8 mouse cellular contexts compared by ENCODE assay signal in the genomic region with DNA sequence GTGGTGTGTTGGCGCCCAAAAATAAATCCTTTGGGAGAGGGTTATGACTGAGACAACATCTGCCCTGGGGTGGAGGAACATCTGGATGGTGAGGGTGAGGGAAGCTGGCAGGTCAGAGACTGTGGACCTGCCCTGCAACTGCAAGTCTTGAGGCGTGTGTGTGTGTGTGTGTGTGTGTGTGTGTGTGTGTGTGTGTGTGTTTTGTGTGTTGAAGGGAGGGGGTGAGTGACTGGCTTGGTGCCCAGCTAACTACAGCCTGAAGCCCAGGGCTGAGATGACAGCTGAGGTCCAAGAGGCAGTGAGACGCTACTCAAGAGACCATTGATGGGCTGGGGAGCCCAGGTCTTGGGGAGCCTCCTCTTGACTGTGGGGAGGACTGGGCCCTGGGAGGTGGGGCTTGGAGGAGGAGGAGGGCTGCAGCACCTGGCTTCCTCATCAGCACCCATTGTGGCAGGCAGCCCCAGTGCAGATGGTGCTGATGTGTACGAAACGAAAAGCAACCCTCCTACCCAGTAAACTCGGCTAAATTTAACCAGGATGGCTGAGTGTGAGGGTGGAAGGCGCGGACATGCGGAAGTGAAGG.
DNase-seq lines count a peak whose midpoint lies in the region; ATAC-seq lines count a peak whose summit lies in the region.

No protein-coding gene starts in this region.

- H3K27me3 ChIP-seq in embryonic facial prominence, embryonic 14.5 days (replicated peaks; ENCODE audit: control insufficient read depth, insufficient read depth, low read length), result no peaks in the 10 kb centered on the region
- H3K27me3 ChIP-seq in embryonic facial prominence, embryonic 10.5 days (replicated peaks; ENCODE audit: low read depth, poor library complexity, severe bottlenecking), result no peaks in the 10 kb centered on the region

- peak; percentile 45; the same call in 1 of the 2 replicates for ATAC-seq in embryonic facial prominence, embryonic 14.5 days (ENCODE audit: low read depth)
- ATAC-seq in monocyte, adult 5-6 weeks (replicated peaks; ENCODE audit: insufficient number of reproducible peaks, low FRiP score, low TSS enrichment, poor library complexity, severe bottlenecking), result peak; percentile 30; the same call in 1 of the 2 replicates

- H3K4me1 ChIP-seq in embryonic facial prominence, embryonic 14.5 days (ENCODE audit: control insufficient read depth, insufficient read depth, low read length), result peaks cover 3% of the 10 kb centered on the region; the same call in 1 of the 2 replicates
- H3K4me1 ChIP-seq in embryonic facial prominence, embryonic 10.5 days, result peaks cover 3% of the 10 kb centered on the region; the same call in 1 of the 2 replicates
- H3K4me1 ChIP-seq in brown adipose tissue, adult 24 weeks (ENCODE audit: control insufficient read depth, insufficient read depth, insufficient read length, low read length), result peaks cover 53% of the 10 kb centered on the region

- 58% methylated on average over 8 of the region's 9 CpGs for WGBS in embryonic facial prominence, embryonic 14.5 days
- WGBS in embryonic facial prominence, embryonic 10.5 days, result 83% methylated on average over 9 of the region's 9 CpGs

- H3K9ac ChIP-seq in embryonic facial prominence, embryonic 14.5 days (ENCODE audit: low read depth, low read length), result no peak overlapping the region

- no peaks in the 10 kb centered on the region for H3K9me3 ChIP-seq in embryonic facial prominence, embryonic 14.5 days (ENCODE audit: control insufficient read depth, low read length)
- no peaks in the 10 kb centered on the region for H3K9me3 ChIP-seq in embryonic facial prominence, embryonic 10.5 days

- no peak overlapping the region for H3K4me2 ChIP-seq in embryonic facial prominence, embryonic 14.5 days (ENCODE audit: low read depth, low read length)

- H3K36me3 ChIP-seq in embryonic facial prominence, embryonic 14.5 days (ENCODE audit: control insufficient read depth, insufficient read depth, low read length), result no peaks in the 10 kb centered on the region
- no peaks in the 10 kb centered on the region for H3K36me3 ChIP-seq in embryonic facial prominence, embryonic 10.5 days (replicated peaks)

- no peak overlapping the region for H3K4me3 ChIP-seq in embryonic facial prominence, embryonic 14.5 days (ENCODE audit: low read depth, low read length)
- no peak overlapping the region for H3K4me3 ChIP-seq in embryonic facial prominence, embryonic 10.5 days
- H3K4me3 ChIP-seq in brown adipose tissue, adult 24 weeks (ENCODE audit: insufficient read depth, low read depth, low read length), result no peak overlapping the region

- no peak overlapping the region for H3K27ac ChIP-seq in embryonic facial prominence, embryonic 14.5 days (replicated peaks; ENCODE audit: low read depth, low read length)
- no peak overlapping the region for H3K27ac ChIP-seq in embryonic facial prominence, embryonic 10.5 days (replicated peaks)
- peak overlapping the region; percentile 63 for H3K27ac ChIP-seq in brown adipose tissue, adult 24 weeks (replicated peaks; ENCODE audit: low read depth, low read length)

- no peak for DNase-seq in embryonic facial prominence, embryonic 14.5 days (ENCODE audit: low spot score)
- DNase-seq in embryonic facial prominence, embryonic 10.5 days (ENCODE audit: low spot score), result no peak
- peak; percentile 51 to 56 for DNase-seq in layer of hippocampus, adult 8-10 months (ENCODE audit: low spot score in 2 of 2)
- no peak for DNase-seq in layer of hippocampus, postnatal 10 days (ENCODE audit: low spot score in 2 of 2)
- no peak for DNase-seq in testis, postnatal 10 days (ENCODE audit: low spot score)
- DNase-seq in spleen, postnatal 4 days (ENCODE audit: low spot score in 2 of 2), result no peak

Comparison
In these comparisons a context has a peak if more than half of its experiments do, and no peak if none do; other contexts are left out.
1. DNase-seq: peak in layer of hippocampus, adult 8-10 months (2 of 2); none in embryonic facial prominence, embryonic 14.5 days (single experiment), embryonic facial prominence, embryonic 10.5 days (single experiment), layer of hippocampus, postnatal 10 days (0 of 2), testis, postnatal 10 days (single experiment) and spleen, postnatal 4 days (0 of 2).